Mouse (Mus musculus) forebrain, embryonic 12.5 days (tissue): ENCODE data around the gene Drg2. TPM values are rescaled to one million over a fixed set of nuclear protein-coding genes. Genes with fewer than 3 reads are reported as not detected.

Source experiments
- ATAC-seq: fragments of 200-750 bp; cut with Nextera tagmentation; 2 replicates; pipeline ENCODE4 v1.8.0; 2017; ENCODE audit warnings: moderate TSS enrichment; ENCODE audit not compliant: low FRiP score
- H3K27ac ChIP-seq: fragments of 300-500 bp; sonication (generic); 2 replicates; pipeline ENCODE4 v1.5.1; 2016; ENCODE audit warnings: mild to moderate bottlenecking
- H3K27me3 ChIP-seq: fragments of 300-500 bp; sonication (generic); 2 replicates; pipeline ENCODE4 v1.6.1; 2016; ENCODE audit warnings: mild to moderate bottlenecking
- H3K36me3 ChIP-seq: fragments of 300-500 bp; sonication (generic); replicated peaks from 2 replicates; pipeline ENCODE4 v1.6.1; 2016; ENCODE audit warnings: mild to moderate bottlenecking
- H3K4me1 ChIP-seq: fragments of 300-500 bp; sonication (generic); 2 replicates; pipeline ENCODE4 v1.6.1; 2016
- H3K4me2 ChIP-seq: fragments of 300-500 bp; sonication (generic); 2 replicates; pipeline ENCODE4 v1.6.1; 2016; ENCODE audit warnings: mild to moderate bottlenecking, moderate library complexity
- H3K4me3 ChIP-seq: fragments of 300-500 bp; sonication (generic); replicated peaks from 2 replicates; pipeline ENCODE4 v1.5.1; 2016; ENCODE audit warnings: mild to moderate bottlenecking
- H3K9ac ChIP-seq: fragments of 300-500 bp; sonication (generic); 2 replicates; pipeline ENCODE4 v1.6.1; 2016; ENCODE audit warnings: mild to moderate bottlenecking
- H3K9me3 ChIP-seq: fragments of 300-500 bp; sonication (generic); 2 replicates; pipeline ENCODE4 v1.6.1; 2016
- WGBS: fragments of 180-500 bp; shearing (Covaris S2); methylation state at CpG from one replicate; pipeline ENCODE4 v1.1.7; 2016; 5-methylcytosine and 5-hydroxymethylcytosine counted together
- polyA plus RNA-seq: library from polyadenylated mRNA; unstranded; fragments of >200 nt; fragmentation: Nextera tagmentation; extraction: Ambion mirVana; gene quantifications from 2 replicates; pipeline ENCODE4 v1.2.1, GENCODE M21; 2016

Gene Drg2
- polyA plus RNA-seq, 1 experiment from 2014 or later: 101 TPM

GRCm38 (mm10) chr11:60475668-60476362 is 21.4 kb downstream of the Drg2 start:
- Histone ChIP-seq H3K4me3 (no peak overlapping the region), H3K27ac (no peak overlapping the region), H3K9ac (no peak overlapping the region), H3K9me3 (no peaks in the 10 kb centered on the region), H3K4me1 (no peaks in the 10 kb centered on the region; the same call in 1 of the 2 replicates), H3K36me3 (peaks cover 4% of the 10 kb centered on the region; the same call in 1 of the 2 replicates), H3K27me3 (no peaks in the 10 kb centered on the region), H3K4me2 (no peak overlapping the region)
- no peak for ATAC-seq
- 87% methylated on average over 5 of the region's 5 CpGs for WGBS

GRCm38 (mm10) chr11:60478121-60478520 is 23.7 kb downstream of the Drg2 start:
- Histone ChIP-seq H3K27me3 (no peaks in the 10 kb centered on the region), H3K4me1 (no peaks in the 10 kb centered on the region; the same call in 1 of the 2 replicates), H3K9me3 (no peaks in the 10 kb centered on the region), H3K27ac (no peak overlapping the region), H3K4me2 (no peak overlapping the region), H3K36me3 (no peaks in the 10 kb centered on the region), H3K4me3 (no peak overlapping the region), H3K9ac (no peak overlapping the region)
- ATAC-seq: no peak
- WGBS: 45% methylated on average over 17 of the region's 17 CpGs

DNA sequence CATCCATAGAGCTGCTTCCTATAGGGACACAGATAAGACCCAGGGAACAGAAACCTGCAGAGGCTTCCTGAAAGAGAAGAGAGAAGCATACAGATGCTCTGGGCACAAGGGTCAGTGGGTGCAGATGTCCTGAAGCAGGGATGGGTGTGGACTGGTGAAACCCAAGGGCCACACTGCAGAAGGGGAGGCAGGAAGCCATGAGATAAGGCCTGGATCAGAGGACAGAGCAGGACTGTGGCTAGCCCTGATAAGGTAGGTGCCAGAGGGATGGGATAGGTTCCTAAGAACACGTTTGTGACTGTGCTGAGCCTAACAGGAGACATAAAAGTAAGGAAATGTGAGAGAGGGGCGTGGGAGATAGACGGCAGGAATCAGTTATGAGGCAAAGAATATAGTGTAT is 31.9 kb downstream of the Drg2 start:
- no peaks in the 10 kb centered on the region for H3K36me3 ChIP-seq
- WGBS: 71% methylated on average over 3 of the region's 3 CpGs
- H3K27me3 ChIP-seq: no peaks in the 10 kb centered on the region
- H3K9me3 ChIP-seq: no peaks in the 10 kb centered on the region
- H3K4me1 ChIP-seq: no peaks in the 10 kb centered on the region
- no peak overlapping the region for H3K27ac ChIP-seq
- H3K4me3 ChIP-seq: no peak overlapping the region
- H3K9ac ChIP-seq: no peak overlapping the region
- H3K4me2 ChIP-seq: no peak overlapping the region
- no peak for ATAC-seq

DNA sequence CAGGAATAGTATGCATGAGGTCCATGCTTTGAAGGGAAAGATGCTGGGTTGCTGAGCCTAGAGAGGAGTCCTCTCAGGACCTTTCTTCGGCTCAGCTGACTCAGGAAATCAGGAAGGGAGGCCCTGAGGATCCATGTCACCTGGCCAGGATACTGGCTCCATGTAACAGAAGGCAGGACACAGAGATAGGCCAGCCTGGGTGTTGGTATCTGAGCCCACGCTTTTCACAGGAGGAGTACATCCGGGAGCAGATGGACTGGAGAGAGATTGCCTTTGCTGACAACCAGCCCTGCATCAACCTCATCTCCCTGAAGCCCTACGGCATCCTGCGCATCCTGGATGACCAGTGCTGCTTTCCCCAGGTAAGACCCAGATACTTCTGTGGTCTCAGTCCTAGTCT is 38.3 kb downstream of the Drg2 start:
- no peak overlapping the region for H3K27ac ChIP-seq
- no peak overlapping the region for H3K9ac ChIP-seq
- 93% methylated on average over 5 of the region's 5 CpGs for WGBS
- H3K4me2 ChIP-seq: no peak overlapping the region
- H3K4me3 ChIP-seq: no peak overlapping the region
- H3K4me1 ChIP-seq: no peaks in the 10 kb centered on the region
- no peaks in the 10 kb centered on the region for H3K9me3 ChIP-seq
- no peaks in the 10 kb centered on the region for H3K36me3 ChIP-seq
- ATAC-seq: no peak
- H3K27me3 ChIP-seq: peaks cover 5% of the 10 kb centered on the region; the same call in 1 of the 2 replicates

- no peaks in the 10 kb centered on the region for H3K36me3 ChIP-seq
- no peak overlapping the region for H3K9ac ChIP-seq
- H3K9me3 ChIP-seq: no peaks in the 10 kb centered on the region
- no peaks in the 10 kb centered on the region for H3K4me1 ChIP-seq
- no peak overlapping the region for H3K4me3 ChIP-seq
- ATAC-seq: no peak
- H3K27ac ChIP-seq: no peak overlapping the region
- 80% methylated on average over 2 of the region's 2 CpGs for WGBS
- no peak overlapping the region for H3K4me2 ChIP-seq
- peaks cover 5% of the 10 kb centered on the region; the same call in 1 of the 2 replicates for H3K27me3 ChIP-seq
These were observed 41.3 kb downstream of the Drg2 start for GRCm38 (mm10) chr11:60495692-60496091.

DNA sequence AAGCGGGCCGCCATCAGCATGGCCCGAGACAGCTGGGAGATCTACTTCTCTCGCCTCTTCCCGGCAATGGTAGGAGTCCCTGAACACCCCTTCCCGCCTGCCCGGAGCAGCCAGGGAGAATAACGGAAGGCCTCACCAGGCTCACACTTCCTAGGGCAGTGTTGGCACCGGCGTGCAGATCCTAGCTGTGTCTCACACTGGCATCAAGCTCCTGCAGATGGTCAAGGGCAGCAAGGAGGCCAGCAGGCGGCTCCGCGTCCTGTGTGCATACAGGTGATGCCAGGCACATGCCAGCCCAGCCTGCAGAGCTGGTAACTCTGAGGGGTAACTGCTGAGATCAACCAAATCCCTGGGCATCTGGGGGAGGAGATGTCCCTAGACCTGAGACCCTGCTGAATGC is 52.9 kb downstream of the Drg2 start:
- no peak overlapping the region for H3K4me3 ChIP-seq
- H3K4me1 ChIP-seq: peaks cover 12% of the 10 kb centered on the region
- no peak overlapping the region for H3K4me2 ChIP-seq
- no peaks in the 10 kb centered on the region for H3K9me3 ChIP-seq
- 84% methylated on average over 13 of the region's 13 CpGs for WGBS
- peaks cover 40% of the 10 kb centered on the region for H3K27me3 ChIP-seq
- no peaks in the 10 kb centered on the region for H3K36me3 ChIP-seq
- no peak for ATAC-seq
- H3K27ac ChIP-seq: no peak overlapping the region
- no peak overlapping the region for H3K9ac ChIP-seq

GRCm38 (mm10) chr11:60508950-60509349 is 54.6 kb downstream of the Drg2 start:
- peak overlapping the region; percentile 58 for H3K4me2 ChIP-seq
- H3K4me3 ChIP-seq: peak overlapping the region; percentile 36
- ATAC-seq: no peak
- H3K4me1 ChIP-seq: peaks cover 12% of the 10 kb centered on the region
- H3K36me3 ChIP-seq: no peaks in the 10 kb centered on the region
- H3K27me3 ChIP-seq: peaks cover 40% of the 10 kb centered on the region
- 3% methylated on average over 11 of the region's 11 CpGs for WGBS
- no peak overlapping the region for H3K27ac ChIP-seq
- H3K9ac ChIP-seq: peak overlapping the region; percentile 51
- H3K9me3 ChIP-seq: no peaks in the 10 kb centered on the region

GRCm38 (mm10) chr11:60509500-60509899 is 55.1 kb downstream of the Drg2 start:
- no peak overlapping the region for H3K27ac ChIP-seq

GRCm38 (mm10) chr11:60511893-60512292 is 57.5 kb downstream of the Drg2 start:
- Histone ChIP-seq H3K27ac (no peak overlapping the region), H3K4me1 (peaks cover 12% of the 10 kb centered on the region), H3K36me3 (no peaks in the 10 kb centered on the region), H3K9me3 (no peaks in the 10 kb centered on the region), H3K4me3 (no peak overlapping the region), H3K27me3 (peaks cover 35% of the 10 kb centered on the region), H3K4me2 (no peak overlapping the region), H3K9ac (no peak overlapping the region)
- WGBS: 85% methylated on average over 1 of the region's 1 CpGs
- ATAC-seq: no peak

More at GRCm38 (mm10) chr11:60509500-60509899, 55.1 kb downstream of the Drg2 start:
- no peak for ATAC-seq
- peak overlapping the region; percentile 58 for H3K4me2 ChIP-seq
- H3K36me3 ChIP-seq: no peaks in the 10 kb centered on the region
- H3K27me3 ChIP-seq: peaks cover 40% of the 10 kb centered on the region
- under 1% methylated on average over 25 of the region's 25 CpGs for WGBS
- peak overlapping the region; percentile 36 for H3K4me3 ChIP-seq
- peak overlapping the region; percentile 51 for H3K9ac ChIP-seq
- H3K9me3 ChIP-seq: no peaks in the 10 kb centered on the region
- peaks cover 12% of the 10 kb centered on the region for H3K4me1 ChIP-seq

GRCm38 (mm10) chr11:60512520-60512919 is 58.1 kb downstream of the Drg2 start:
- 80% methylated on average over 2 of the region's 2 CpGs for WGBS
- Histone ChIP-seq H3K9me3 (no peaks in the 10 kb centered on the region), H3K4me3 (no peak overlapping the region), H3K36me3 (no peaks in the 10 kb centered on the region), H3K4me2 (no peak overlapping the region), H3K4me1 (peaks cover 12% of the 10 kb centered on the region), H3K9ac (no peak overlapping the region), H3K27ac (no peak overlapping the region), H3K27me3 (peaks cover 34% of the 10 kb centered on the region)
- ATAC-seq: no peak

GRCm38 (mm10) chr11:60514941-60515340 is 60.5 kb downstream of the Drg2 start:
- Histone ChIP-seq H3K4me1 (no peaks in the 10 kb centered on the region), H3K9ac (no peak overlapping the region), H3K4me2 (no peak overlapping the region), H3K27ac (no peak overlapping the region), H3K27me3 (peaks cover 14% of the 10 kb centered on the region), H3K4me3 (no peak overlapping the region), H3K36me3 (no peaks in the 10 kb centered on the region), H3K9me3 (no peaks in the 10 kb centered on the region)
- WGBS: 78% methylated on average over 2 of the region's 2 CpGs
- ATAC-seq: no peak

GRCm38 (mm10) chr11:60518305-60518704 is 63.9 kb downstream of the Drg2 start:
- no peaks in the 10 kb centered on the region for H3K36me3 ChIP-seq
- H3K9me3 ChIP-seq: no peaks in the 10 kb centered on the region
- H3K9ac ChIP-seq: no peak overlapping the region
- H3K4me2 ChIP-seq: no peak overlapping the region
- ATAC-seq: no peak
- H3K4me3 ChIP-seq: no peak overlapping the region
- H3K4me1 ChIP-seq: no peaks in the 10 kb centered on the region
- H3K27me3 ChIP-seq: no peaks in the 10 kb centered on the region
- 83% methylated on average over 4 of the region's 4 CpGs for WGBS
- H3K27ac ChIP-seq: no peak overlapping the region
